Mouse (Mus musculus): ENCODE measurements around the gene Cracr2b. TPM values are rescaled to one million over a fixed set of nuclear protein-coding genes. Genes with fewer than 3 reads are reported as not detected.
A peak's percentile ranks its signal among the peaks of the same experiment; 100 is the strongest.

Gene Cracr2b
- polyA plus RNA-seq, 1 experiment from 2014 or later: 8.1 TPM

- ATAC-seq (ENCODE audit: low FRiP score) (no peak), DNase-seq (ENCODE audit: low spot score) (no peak)
- peak overlapping the region; percentile 46; the same call in 1 of the 2 replicates for H3K4me3 ChIP-seq (replicated peaks; ENCODE audit: low read length)
- no peak overlapping the region for H3K27ac ChIP-seq
- peaks cover 37% of the 10 kb centered on the region for H3K4me1 ChIP-seq (replicated peaks; ENCODE audit: control insufficient read depth, insufficient read depth, low read length)
- 88% methylated on average over 6 of the region's 6 CpGs for WGBS
- peak overlapping the region; percentile 70 for H3K9ac ChIP-seq
- H3K4me2 ChIP-seq (replicated peaks): peak overlapping the region; percentile 90
- no peaks in the 10 kb centered on the region for H3K27me3 ChIP-seq (ENCODE audit: control insufficient read depth, insufficient read depth, low read length)
- no peaks in the 10 kb centered on the region for H3K9me3 ChIP-seq (ENCODE audit: control insufficient read depth, low read length)
- H3K36me3 ChIP-seq (replicated peaks; ENCODE audit: control insufficient read depth, insufficient read depth): peaks cover 39% of the 10 kb centered on the region
Measured at GRCm38 (mm10) chr7:141432741-141433516, 28.0 kb upstream of the Cracr2b start.

- peaks cover 29% of the 10 kb centered on the region for H3K4me1 ChIP-seq (replicated peaks; ENCODE audit: control insufficient read depth, insufficient read depth, low read length)
- H3K4me3 ChIP-seq (replicated peaks; ENCODE audit: low read length): peak overlapping the region; percentile 46
- no peak for ATAC-seq (ENCODE audit: low FRiP score)
Measured at GRCm38 (mm10) chr7:141433517-141434400, 27.1 kb upstream of the Cracr2b start.

GRCm38 (mm10) chr7:141434464-141434863 is 26.4 kb upstream of the Cracr2b start:
- peak overlapping the region; percentile 70 for H3K9ac ChIP-seq
- peak; percentile 71 for DNase-seq (ENCODE audit: low spot score)
- H3K4me2 ChIP-seq (replicated peaks): peak overlapping the region; percentile 90
- no peaks in the 10 kb centered on the region for H3K27me3 ChIP-seq (ENCODE audit: control insufficient read depth, insufficient read depth, low read length)
- peak overlapping the region; percentile 66 for H3K27ac ChIP-seq
- peak overlapping the region; percentile 46 for H3K4me3 ChIP-seq (replicated peaks; ENCODE audit: low read length)
- no peaks in the 10 kb centered on the region for H3K9me3 ChIP-seq (ENCODE audit: control insufficient read depth, low read length)
- ATAC-seq (ENCODE audit: low FRiP score): peak; percentile 25; the same call in 1 of the 2 replicates
- WGBS: 12% methylated on average over 8 of the region's 8 CpGs
- peaks cover 39% of the 10 kb centered on the region for H3K36me3 ChIP-seq (replicated peaks; ENCODE audit: control insufficient read depth, insufficient read depth)
- peaks cover 25% of the 10 kb centered on the region for H3K4me1 ChIP-seq (replicated peaks; ENCODE audit: control insufficient read depth, insufficient read depth, low read length)

More at GRCm38 (mm10) chr7:141433517-141434400, 27.1 kb upstream of the Cracr2b start:
- peak overlapping the region; percentile 70 for H3K9ac ChIP-seq
- DNase-seq (ENCODE audit: low spot score): no peak
- no peaks in the 10 kb centered on the region for H3K9me3 ChIP-seq (ENCODE audit: control insufficient read depth, low read length)
- H3K27me3 ChIP-seq (ENCODE audit: control insufficient read depth, insufficient read depth, low read length): no peaks in the 10 kb centered on the region
- WGBS: 77% methylated on average over 15 of the region's 15 CpGs
- H3K4me2 ChIP-seq (replicated peaks): peak overlapping the region; percentile 90
- peak overlapping the region; percentile 66; the same call in 1 of the 2 replicates for H3K27ac ChIP-seq
- H3K36me3 ChIP-seq (replicated peaks; ENCODE audit: control insufficient read depth, insufficient read depth): peaks cover 39% of the 10 kb centered on the region

- Histone ChIP-seq H3K9ac (peak overlapping the region; percentile 70), H3K4me3 (replicated peaks; ENCODE audit: low read length) (peak overlapping the region; percentile 46), H3K27me3 (ENCODE audit: control insufficient read depth, insufficient read depth, low read length) (no peaks in the 10 kb centered on the region), H3K27ac (peak overlapping the region; percentile 66), H3K4me2 (replicated peaks) (peak overlapping the region; percentile 90), H3K4me1 (replicated peaks; ENCODE audit: control insufficient read depth, insufficient read depth, low read length) (peaks cover 25% of the 10 kb centered on the region), H3K36me3 (replicated peaks; ENCODE audit: control insufficient read depth, insufficient read depth) (peaks cover 36% of the 10 kb centered on the region), H3K9me3 (ENCODE audit: control insufficient read depth, low read length) (no peaks in the 10 kb centered on the region)
- DNase-seq (ENCODE audit: low spot score): no peak
- no peak for ATAC-seq (ENCODE audit: low FRiP score)
- WGBS: 4% methylated on average over 17 of the region's 17 CpGs
Measured at GRCm38 (mm10) chr7:141435129-141435855, 25.6 kb upstream of the Cracr2b start.

- H3K9me3 ChIP-seq (ENCODE audit: control insufficient read depth, low read length): no peaks in the 10 kb centered on the region
- 69% methylated on average over 9 of the region's 9 CpGs for WGBS
- peak overlapping the region; percentile 76; the same call in 1 of the 2 replicates for H3K9ac ChIP-seq
- peak overlapping the region; percentile 90 for H3K4me2 ChIP-seq (replicated peaks)
- peaks cover 25% of the 10 kb centered on the region for H3K4me1 ChIP-seq (replicated peaks; ENCODE audit: control insufficient read depth, insufficient read depth, low read length)
- H3K27ac ChIP-seq: no peak overlapping the region
- H3K36me3 ChIP-seq (replicated peaks; ENCODE audit: control insufficient read depth, insufficient read depth): peaks cover 29% of the 10 kb centered on the region
- H3K27me3 ChIP-seq (ENCODE audit: control insufficient read depth, insufficient read depth, low read length): no peaks in the 10 kb centered on the region
- DNase-seq (ENCODE audit: low spot score) (no peak), ATAC-seq (ENCODE audit: low FRiP score) (no peak)
- peak overlapping the region; percentile 46 for H3K4me3 ChIP-seq (replicated peaks; ENCODE audit: low read length)
Measured at GRCm38 (mm10) chr7:141435856-141436522, 24.9 kb upstream of the Cracr2b start.

- 56% methylated on average over 2 of the region's 2 CpGs for WGBS
- peaks cover 25% of the 10 kb centered on the region for H3K4me1 ChIP-seq (replicated peaks; ENCODE audit: control insufficient read depth, insufficient read depth, low read length)
- DNase-seq (ENCODE audit: low spot score): no peak
Measured at GRCm38 (mm10) chr7:141436523-141436892, 24.4 kb upstream of the Cracr2b start.

GRCm38 (mm10) chr7:141437178-141438120 is 23.4 kb upstream of the Cracr2b start, which contains the start of gene Slc25a22:
Slc25a22 (minus strand) TSS chr7:141437892.
- peak within 1 kb of the TSS; percentile 60 for H3K4me3 ChIP-seq (replicated peaks; ENCODE audit: low read length)
- 5% methylated on average over 52 of the region's 53 CpGs for WGBS
- no peaks in the 10 kb centered on the region for H3K27me3 ChIP-seq (ENCODE audit: control insufficient read depth, insufficient read depth, low read length)
- DNase-seq (ENCODE audit: low spot score) (peak; percentile 81), ATAC-seq (ENCODE audit: low FRiP score) (peak; percentile 78)
- peaks cover 15% of the 10 kb centered on the region for H3K36me3 ChIP-seq (replicated peaks; ENCODE audit: control insufficient read depth, insufficient read depth)
- H3K27ac ChIP-seq: peak within 1 kb of the TSS; percentile 71
- no peaks in the 10 kb centered on the region for H3K9me3 ChIP-seq (ENCODE audit: control insufficient read depth, low read length)
- peak within 1 kb of the TSS; percentile 76 for H3K9ac ChIP-seq
- H3K4me2 ChIP-seq (replicated peaks): peak within 1 kb of the TSS; percentile 90
- H3K4me1 ChIP-seq (replicated peaks; ENCODE audit: control insufficient read depth, insufficient read depth, low read length): peaks cover 25% of the 10 kb centered on the region

More at GRCm38 (mm10) chr7:141436523-141436892, 24.4 kb upstream of the Cracr2b start:
- Histone ChIP-seq H3K4me2 (replicated peaks) (peak overlapping the region; percentile 90), H3K4me3 (replicated peaks; ENCODE audit: low read length) (peak overlapping the region; percentile 60), H3K27me3 (ENCODE audit: control insufficient read depth, insufficient read depth, low read length) (no peaks in the 10 kb centered on the region), H3K36me3 (replicated peaks; ENCODE audit: control insufficient read depth, insufficient read depth) (peaks cover 24% of the 10 kb centered on the region), H3K9ac (peak overlapping the region; percentile 76), H3K9me3 (ENCODE audit: control insufficient read depth, low read length) (no peaks in the 10 kb centered on the region), H3K27ac (no peak overlapping the region; the same call in 1 of the 2 replicates)
- ATAC-seq (ENCODE audit: low FRiP score): no peak

Data from hindbrain, embryonic 14.5 days (tissue).